4 mouse cellular contexts compared by ENCODE assay signal in genomic region chr1:59646502-59646901, GRCm38 (mm10). TPM values are rescaled to one million over a fixed set of nuclear protein-coding genes. Genes with fewer than 3 reads are reported as not detected.
DNase-seq lines count a peak whose midpoint lies in the region; TF ChIP-seq lines count a peak whose summit lies in the region.
"Not testable (repeated sequence)": the region's sequence is repeated elsewhere in the genome, so short reads cannot be mapped to it uniquely, and the experiment has no call there.

No protein-coding gene starts in this region.

- H3K27ac ChIP-seq in CH12.LX (ENCODE audit: insufficient read depth, low read depth); ES-E14 (ENCODE audit: insufficient read depth, low read depth, low read length, poor library complexity, severe bottlenecking); MEL (ENCODE audit: control insufficient read depth, low read depth, low read length): not testable (repeated sequence)

- not testable (repeated sequence) for TF ChIP-seq RAD21 in CH12.LX (IDR thresholded peaks at IDR 0.05; ENCODE audit: low read depth, low read length); MEL (IDR thresholded peaks at IDR 0.05; ENCODE audit: low read depth, low read length)

- H3K79me2 ChIP-seq in CH12.LX (replicated peaks; ENCODE audit: control insufficient read depth, extremely low read depth, insufficient read depth, poor library complexity, severe bottlenecking); MEL (ENCODE audit: control insufficient read depth, insufficient read depth, low read length, poor library complexity): not testable (repeated sequence)

- H3K4me2 ChIP-seq in CH12.LX (ENCODE audit: insufficient read depth, low read depth, poor library complexity, severe bottlenecking): not testable (repeated sequence)

- not testable (repeated sequence) for H3K9ac ChIP-seq in CH12.LX (ENCODE audit: insufficient read depth, low read depth); ES-E14 (ENCODE audit: insufficient read depth, low read depth, low read length, poor library complexity, severe bottlenecking); MEL (ENCODE audit: control insufficient read depth, low read depth, low read length, poor library complexity, severe bottlenecking)

- dilution Hi-C loops in CH12.LX (cut with MboI; ENCODE audit: extremely low pct_ligation_motif_present, extremely low pct_unique_long_range_greater_than_20kb, low sequenced_read_pairs): not testable (repeated sequence)

- not testable (repeated sequence) for H3K9me3 ChIP-seq in CH12.LX (replicated peaks; ENCODE audit: low read length); ES-E14 (ENCODE audit: control insufficient read depth, insufficient read depth, low read depth, low read length); MEL (replicated peaks; ENCODE audit: insufficient read depth, low read length)

- not testable (repeated sequence) for TF ChIP-seq POLR2A in CH12.LX (IDR thresholded peaks at IDR 0.05; ENCODE audit: low read depth, low read length); MEL (IDR thresholded peaks at IDR 0.05; ENCODE audit: control insufficient read depth in 1 of 2, insufficient read depth in 1 of 2, low read depth in 1 of 2, low read length in 2 of 2, poor library complexity in 1 of 2)

- in situ Hi-C loops in CH12.LX (cut with MboI; ENCODE audit: low pct_ligation_motif_present, low pct_unique_long_range_greater_than_20kb, low sequenced_read_pairs); ES-E14 (cut with MboI; ENCODE audit: low sequenced_read_pairs in 2 of 2, unreplicated experiment in 2 of 2): not testable (repeated sequence)

- H3K4me3 ChIP-seq in CH12.LX (replicated peaks in 1 of 3; ENCODE audit: low read depth in 2 of 3, low read length in 2 of 3, poor library complexity in 1 of 3); ES-E14 (ENCODE audit: insufficient read depth in 1 of 2, low read depth in 1 of 2, low read length in 2 of 2, poor library complexity in 1 of 2, severe bottlenecking in 1 of 2); MEL (ENCODE audit: control insufficient read depth in 1 of 2, insufficient read depth in 1 of 2, low read depth in 2 of 2, low read length in 2 of 2): not testable (repeated sequence)

- H3K27me3 ChIP-seq in CH12.LX (replicated peaks); MEL (ENCODE audit: control insufficient read depth in 1 of 2, insufficient read depth in 2 of 2, low read length in 2 of 2): not testable (repeated sequence)

- not testable (repeated sequence) for TF ChIP-seq EP300 in CH12.LX (IDR thresholded peaks at IDR 0.05; ENCODE audit: low read length); MEL (IDR thresholded peaks at IDR 0.05; ENCODE audit: low read depth in 1 of 2, low read length in 2 of 2)

- DNase-seq in 416B (ENCODE audit: low read depth): peak; percentile 48
- not testable (repeated sequence) for DNase-seq in CH12.LX (ENCODE audit: extremely low read depth); ES-E14 (ENCODE audit: low read depth, low spot score); MEL (ENCODE audit: low read depth, low spot score)

- H3K4me1 ChIP-seq in CH12.LX (ENCODE audit: control insufficient read depth in 1 of 2, insufficient read depth in 2 of 2); ES-E14 (ENCODE audit: control insufficient read depth in 2 of 2, insufficient read depth in 2 of 2, low read length in 2 of 2, poor library complexity in 1 of 2); MEL (ENCODE audit: control insufficient read depth in 1 of 2, insufficient read depth in 2 of 2, low read length in 2 of 2): not testable (repeated sequence)

- not testable (repeated sequence) for TF ChIP-seq CTCF in CH12.LX (conservative IDR thresholded peaks at IDR 0.05 in 1 of 2, IDR thresholded peaks at IDR 0.05 in 1 of 2; ENCODE audit: low read depth in 2 of 2, low read length in 2 of 2); MEL (IDR thresholded peaks at IDR 0.05 in 2 of 3, conservative IDR thresholded peaks at IDR 0.05 in 1 of 3; ENCODE audit: control insufficient read depth in 1 of 3, insufficient read depth in 1 of 3, low read depth in 2 of 3, low read length in 3 of 3, poor library complexity in 1 of 3, severe bottlenecking in 1 of 3)

- H3K36me3 ChIP-seq in CH12.LX (replicated peaks in 1 of 2; ENCODE audit: control insufficient read depth in 1 of 2, insufficient read depth in 1 of 2, low read length in 1 of 2): peaks cover 22 to 62% of the 10 kb centered on the region in 2 experiments
- H3K36me3 ChIP-seq in ES-E14 (ENCODE audit: control insufficient read depth, insufficient read depth, low read length, poor library complexity, severe bottlenecking): not testable (repeated sequence)
- peaks cover 13 to 32% of the 10 kb centered on the region in 2 experiments for H3K36me3 ChIP-seq in MEL (ENCODE audit: control insufficient read depth in 1 of 2, insufficient read depth in 2 of 2, low read length in 2 of 2)

TF ChIP-seq in CH12.LX, 34 proteins besides CTCF, POLR2A, EP300 and RAD21:
- TF ChIP-seq MAFK (IDR thresholded peaks at IDR 0.05; ENCODE audit: insufficient replicate concordance, low read length): 0 out of 2 replicates have a peak, but pooled peaks have one; percentile 14

TF ChIP-seq in ES-E14, 5 proteins besides CTCF, POLR2A, EP300 and RAD21:
- TF ChIP-seq MAFK (IDR thresholded peaks at IDR 0.05; ENCODE audit: insufficient read depth, low read depth, low read length): 0 out of 2 replicates have a peak, but pooled peaks have one; percentile 34

TF ChIP-seq in MEL, 35 proteins besides CTCF, POLR2A, EP300 and RAD21:
- peak; percentile 91 for TF ChIP-seq RCOR1 (IDR thresholded peaks at IDR 0.05; ENCODE audit: low read depth, low read length)
TF ChIP-seq in MEL: peak in this region for 1; not testable (repeated sequence) for 34.

RNA-seq across cellular contexts. Expression of gene Sumo1, which starts 24.1 kb away (rescaled TPM):
- 122 and 154 TPM in 2 replicates for total RNA-seq in CH12.LX (2012; rRNA removed)
- total RNA-seq in CH12.LX (2014; rRNA removed): 505 and 559 TPM in 2 replicates
- 296 and 297 TPM in 2 replicates for polyA plus RNA-seq in CH12.LX (2012; ENCODE audit: insufficient read length, low read depth)
- total RNA-seq in ES-E14 (2012; rRNA removed): 77.9 and 161 TPM in 2 replicates
- total RNA-seq in MEL (2012; rRNA removed): 129 and 143 TPM in 2 replicates
- 100 to 1,000 TPM in 1 of 2 experiments, not detected in 1; 131 TPM for polyA plus RNA-seq in MEL (2012; ENCODE audit: insufficient read depth in 1 of 2, insufficient read length in 2 of 2, low read depth in 1 of 2, low replicate concordance in 2 of 2, missing spikeins in 1 of 2)

RNA-seq across cellular contexts. Expression of gene Nop58, which starts 38.3 kb away (rescaled TPM):
- 297 and 438 TPM in 2 replicates for total RNA-seq in CH12.LX (2012; rRNA removed)
- 523 and 600 TPM in 2 replicates for total RNA-seq in CH12.LX (2014; rRNA removed)
- 749 and 752 TPM in 2 replicates for polyA plus RNA-seq in CH12.LX (2012; ENCODE audit: insufficient read length, low read depth)
- 441 and 569 TPM in 2 replicates for total RNA-seq in ES-E14 (2012; rRNA removed)
- 513 and 590 TPM in 2 replicates for total RNA-seq in MEL (2012; rRNA removed)
- 1,000 to 10,000 TPM in 1 of 2 experiments, 100 to 1,000 TPM in 1; 474 to 1,828 TPM for polyA plus RNA-seq in MEL (2012; ENCODE audit: insufficient read depth in 1 of 2, insufficient read length in 2 of 2, low read depth in 1 of 2, low replicate concordance in 2 of 2, missing spikeins in 1 of 2)
